Mouse (Mus musculus) hindbrain, embryonic 10.5 days (tissue): ENCODE results near the gene Farp1. TPM values are rescaled to one million over a fixed set of nuclear protein-coding genes. Genes with fewer than 3 reads are reported as not detected.

ENCODE experiments used
- DNase-seq: peaks from one replicate; pipeline ENCODE4 v3.0.0-alpha.2; 2017; ENCODE audit warnings: low spot score
- H3K27ac ChIP-seq: fragments of 300-500 bp; sonication (generic); 2 replicates; pipeline ENCODE4 v1.5.1; 2016; ENCODE audit warnings: mild to moderate bottlenecking, moderate library complexity
- H3K27me3 ChIP-seq: fragments of 300-500 bp; sonication (generic); 2 replicates; pipeline ENCODE4 v1.6.1; 2016; ENCODE audit warnings: mild to moderate bottlenecking; ENCODE audit not compliant: poor library complexity, insufficient read depth, severe bottlenecking
- H3K36me3 ChIP-seq: fragments of 300-500 bp; sonication (generic); 2 replicates; pipeline ENCODE4 v1.6.1; 2016; ENCODE audit warnings: mild to moderate bottlenecking, moderate library complexity
- H3K4me1 ChIP-seq: fragments of 300-500 bp; sonication (generic); replicated peaks from 2 replicates; pipeline ENCODE4 v1.6.1; 2016; ENCODE audit warnings: mild to moderate bottlenecking
- H3K4me3 ChIP-seq: fragments of 300-500 bp; sonication (generic); 2 replicates; pipeline ENCODE4 v1.5.1; 2016; ENCODE audit warnings: mild to moderate bottlenecking, moderate library complexity
- H3K9me3 ChIP-seq: fragments of 300-500 bp; sonication (generic); 2 replicates; pipeline ENCODE4 v1.6.1; 2016; ENCODE audit warnings: mild to moderate bottlenecking, moderate library complexity
- WGBS: fragments of 180-500 bp; shearing (Covaris S2); methylation state at CpG from one replicate; pipeline ENCODE4 v1.1.7; 2016; 5-methylcytosine and 5-hydroxymethylcytosine counted together
- polyA plus RNA-seq: library from polyadenylated mRNA; unstranded; fragments of >200 nt; fragmentation: Nextera tagmentation; extraction: Ambion mirVana; gene quantifications from 2 replicates; pipeline ENCODE4 v1.2.1, GENCODE M21; 2016

Farp1 gene
- polyA plus RNA-seq, 1 experiment from 2014 or later: 25.2 TPM

DNA sequence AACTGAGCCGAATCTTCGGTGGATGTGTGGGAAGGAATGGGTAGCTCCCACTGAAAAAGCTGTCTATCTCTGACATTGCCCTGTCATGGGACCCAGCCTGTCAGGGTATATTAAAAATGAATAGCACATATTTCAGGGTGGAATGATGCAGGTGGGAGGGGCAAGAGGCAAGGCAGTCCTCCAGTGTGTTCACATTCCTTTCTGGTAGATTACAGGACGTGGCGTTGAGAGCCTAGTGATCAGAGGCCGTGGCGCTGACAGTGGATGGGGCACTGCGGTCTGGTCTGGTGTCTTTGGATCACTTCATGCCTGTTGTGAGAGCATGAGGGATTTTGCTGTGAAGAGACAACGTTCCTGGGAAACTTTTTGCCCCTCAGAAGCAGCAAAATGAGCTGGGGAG is 64.1 kb downstream of the Farp1 start:
- H3K4me1 ChIP-seq: peaks cover 31% of the 10 kb centered on the region
- WGBS: 81% methylated on average over 8 of the region's 8 CpGs

DNA sequence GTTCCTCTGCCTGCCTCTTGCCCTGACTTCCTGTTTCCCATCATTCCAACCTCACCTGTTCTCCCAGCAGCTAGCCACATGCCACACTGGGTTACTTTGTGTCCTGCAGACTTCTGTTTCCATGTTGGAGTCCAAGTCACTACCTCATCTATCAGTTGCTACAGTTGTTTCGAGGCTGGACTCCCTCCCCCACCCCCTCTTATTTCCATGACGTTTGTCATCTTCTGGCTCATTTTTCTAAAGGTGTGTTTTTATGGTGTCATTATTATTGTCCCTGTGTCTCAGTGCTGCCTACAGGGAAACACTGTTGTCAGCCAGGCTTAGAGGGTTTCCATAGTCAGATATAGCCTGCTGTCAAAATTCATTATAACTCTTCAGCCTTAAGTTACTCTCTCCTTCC is 64.9 kb downstream of the Farp1 start:
- H3K27ac ChIP-seq: no peak overlapping the region
- no peak for DNase-seq
- WGBS: 78% methylated on average over 2 of the region's 2 CpGs
- peaks cover 13% of the 10 kb centered on the region for H3K36me3 ChIP-seq
- no peaks in the 10 kb centered on the region for H3K27me3 ChIP-seq
- no peaks in the 10 kb centered on the region for H3K9me3 ChIP-seq
- H3K4me1 ChIP-seq: peaks cover 36% of the 10 kb centered on the region
- H3K4me3 ChIP-seq: no peak overlapping the region

More for the DNA sequence above, 64.1 kb downstream of the Farp1 start:
- H3K27ac ChIP-seq: no peak overlapping the region
- H3K36me3 ChIP-seq: peaks cover 13% of the 10 kb centered on the region
- no peak overlapping the region for H3K4me3 ChIP-seq
- DNase-seq: no peak
- no peaks in the 10 kb centered on the region for H3K27me3 ChIP-seq
- H3K9me3 ChIP-seq: no peaks in the 10 kb centered on the region

GRCm38 (mm10) chr14:121100829-121101228 is 65.8 kb downstream of the Farp1 start:
- Histone ChIP-seq H3K9me3 (no peaks in the 10 kb centered on the region), H3K4me3 (no peak overlapping the region), H3K36me3 (peaks cover 13% of the 10 kb centered on the region), H3K27ac (no peak overlapping the region), H3K27me3 (no peaks in the 10 kb centered on the region), H3K4me1 (peaks cover 45% of the 10 kb centered on the region)
- DNase-seq: no peak
- 55% methylated on average over 2 of the region's 2 CpGs for WGBS

GRCm38 (mm10) chr14:121101531-121101930 is 66.5 kb downstream of the Farp1 start:
- Histone ChIP-seq H3K27me3 (no peaks in the 10 kb centered on the region), H3K36me3 (peaks cover 13% of the 10 kb centered on the region), H3K4me1 (peaks cover 52% of the 10 kb centered on the region), H3K4me3 (no peak overlapping the region), H3K27ac (no peak overlapping the region), H3K9me3 (no peaks in the 10 kb centered on the region)
- no peak for DNase-seq
- 85% methylated on average over 5 of the region's 5 CpGs for WGBS

DNA sequence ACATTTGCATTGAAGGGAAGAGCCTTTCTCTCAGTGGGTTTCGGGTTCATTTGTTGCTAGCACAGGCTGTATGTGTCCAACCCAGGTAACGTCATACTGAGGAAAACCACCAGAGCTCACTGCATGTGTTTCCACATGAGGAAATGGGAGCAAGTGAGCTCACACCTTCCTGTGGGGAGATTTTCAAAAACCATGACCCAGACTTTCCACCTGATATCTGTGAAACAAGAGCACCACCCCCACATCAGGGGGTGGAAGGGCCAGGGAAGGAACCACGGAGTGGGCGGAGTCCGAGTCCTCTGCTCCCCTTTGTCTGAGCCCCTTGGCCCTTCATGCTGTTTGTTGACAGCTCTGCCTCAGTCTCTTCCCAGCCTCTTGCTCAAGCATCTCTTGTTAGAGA is 67.6 kb downstream of the Farp1 start:
- H3K27ac ChIP-seq: no peak overlapping the region
- peaks cover 54% of the 10 kb centered on the region for H3K4me1 ChIP-seq
- no peaks in the 10 kb centered on the region for H3K27me3 ChIP-seq
- WGBS: 74% methylated on average over 5 of the region's 5 CpGs
- H3K36me3 ChIP-seq: peaks cover 13% of the 10 kb centered on the region
- no peaks in the 10 kb centered on the region for H3K9me3 ChIP-seq
- DNase-seq: no peak
- no peak overlapping the region for H3K4me3 ChIP-seq

DNA sequence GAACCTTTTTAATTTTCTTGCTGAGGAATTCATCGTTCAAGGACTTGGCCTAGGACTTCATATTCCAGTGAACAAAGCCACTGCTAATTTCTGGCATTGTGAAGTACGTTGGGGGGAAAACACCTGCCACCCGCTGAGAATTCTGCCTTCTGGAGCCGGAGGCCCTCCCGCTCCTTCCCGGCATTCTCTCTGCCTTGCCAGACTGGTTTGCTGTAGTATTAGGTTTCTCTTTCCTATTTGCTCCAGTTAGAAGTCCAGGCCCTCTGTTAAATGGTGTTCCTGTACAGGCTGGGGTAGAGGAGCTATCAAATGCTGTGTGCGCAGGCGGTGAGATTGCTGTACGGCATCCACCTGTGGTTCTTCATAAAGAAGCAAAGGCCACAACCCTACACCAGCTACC is 68.5 kb downstream of the Farp1 start:
- peaks cover 60% of the 10 kb centered on the region for H3K4me1 ChIP-seq
- H3K27ac ChIP-seq: no peak overlapping the region
- H3K9me3 ChIP-seq: no peaks in the 10 kb centered on the region
- 64% methylated on average over 9 of the region's 9 CpGs for WGBS
- DNase-seq: no peak
- H3K27me3 ChIP-seq: no peaks in the 10 kb centered on the region
- H3K4me3 ChIP-seq: no peak overlapping the region
- peaks cover 13% of the 10 kb centered on the region for H3K36me3 ChIP-seq

DNA sequence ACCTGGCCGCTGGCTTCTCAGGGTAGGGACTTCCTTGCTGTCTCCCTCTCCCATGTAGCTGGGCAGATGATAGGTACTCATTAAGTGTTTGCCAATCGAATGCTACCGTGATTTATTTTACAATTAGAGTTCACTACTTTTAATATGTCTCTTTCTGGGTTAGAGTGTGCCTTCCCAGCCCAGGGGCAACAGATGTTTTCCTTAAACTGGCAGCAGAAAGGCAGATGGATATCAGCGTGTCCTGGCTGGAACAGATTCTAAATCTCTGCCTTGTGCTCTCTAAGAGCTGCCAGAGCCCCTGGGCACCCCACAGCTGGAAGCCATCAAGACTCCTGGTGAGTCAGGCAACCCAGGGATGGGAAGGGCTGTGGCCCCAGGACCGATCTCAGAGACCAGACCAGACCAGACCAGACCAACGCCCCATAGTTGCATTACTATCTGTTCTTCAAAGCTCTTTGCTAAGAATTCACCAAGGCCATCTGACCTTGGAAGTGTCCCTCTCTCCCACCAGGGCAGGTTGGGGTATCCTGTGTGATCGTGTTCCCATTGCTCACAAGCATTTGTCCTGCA is 69.8 kb downstream of the Farp1 start:
- DNase-seq: no peak
- H3K4me3 ChIP-seq: no peak overlapping the region
- H3K4me1 ChIP-seq: peaks cover 74% of the 10 kb centered on the region

GRCm38 (mm10) chr14:121106906-121107305 is 71.9 kb downstream of the Farp1 start:
- 51% methylated on average over 4 of the region's 4 CpGs for WGBS
- H3K27ac ChIP-seq: peak overlapping the region; percentile 46; the same call in 1 of the 2 replicates
- H3K36me3 ChIP-seq: peaks cover 11% of the 10 kb centered on the region
- peaks cover 69% of the 10 kb centered on the region for H3K4me1 ChIP-seq
- H3K27me3 ChIP-seq: no peaks in the 10 kb centered on the region
- H3K9me3 ChIP-seq: no peaks in the 10 kb centered on the region
- DNase-seq: no peak
- H3K4me3 ChIP-seq: no peak overlapping the region

More for the DNA sequence above, 69.8 kb downstream of the Farp1 start:
- Histone ChIP-seq H3K9me3 (no peaks in the 10 kb centered on the region), H3K36me3 (peaks cover 13% of the 10 kb centered on the region), H3K27me3 (no peaks in the 10 kb centered on the region), H3K27ac (peak overlapping the region; percentile 31)
- WGBS: 73% methylated on average over 7 of the region's 7 CpGs

GRCm38 (mm10) chr14:121107707-121108285 is 72.8 kb downstream of the Farp1 start:
- WGBS: 79% methylated on average over 10 of the region's 10 CpGs
- Histone ChIP-seq H3K4me1 (peaks cover 73% of the 10 kb centered on the region), H3K36me3 (peaks cover 11% of the 10 kb centered on the region), H3K27ac (peak overlapping the region; percentile 53), H3K27me3 (no peaks in the 10 kb centered on the region), H3K4me3 (no peak overlapping the region), H3K9me3 (no peaks in the 10 kb centered on the region)
- no peak for DNase-seq

GRCm38 (mm10) chr14:121108439-121109115 is 73.6 kb downstream of the Farp1 start:
- Histone ChIP-seq H3K27me3 (no peaks in the 10 kb centered on the region), H3K9me3 (no peaks in the 10 kb centered on the region), H3K4me3 (no peak overlapping the region), H3K27ac (peak overlapping the region; percentile 83), H3K4me1 (peaks cover 68% of the 10 kb centered on the region), H3K36me3 (0 out of 2 replicates have a peak, but pooled peaks cover 7% of the 10 kb centered on the region)
- DNase-seq: peak; percentile 30
- WGBS: 21% methylated on average over 8 of the region's 8 CpGs

- H3K36me3 ChIP-seq: 0 out of 2 replicates have a peak, but pooled peaks cover 7% of the 10 kb centered on the region
- H3K4me3 ChIP-seq: no peak overlapping the region
- no peaks in the 10 kb centered on the region for H3K9me3 ChIP-seq
- H3K4me1 ChIP-seq: peaks cover 72% of the 10 kb centered on the region
- H3K27ac ChIP-seq: peak overlapping the region; percentile 83
- peak; percentile 37 for DNase-seq
- WGBS: 11% methylated on average over 9 of the region's 9 CpGs
- no peaks in the 10 kb centered on the region for H3K27me3 ChIP-seq
Measured at GRCm38 (mm10) chr14:121109116-121109504, 74.1 kb downstream of the Farp1 start.

GRCm38 (mm10) chr14:121110492-121111267 is 75.7 kb downstream of the Farp1 start:
- H3K4me1 ChIP-seq: peaks cover 61% of the 10 kb centered on the region
- H3K36me3 ChIP-seq: peaks cover 13% of the 10 kb centered on the region
- H3K4me3 ChIP-seq: no peak overlapping the region
- WGBS: 94% methylated on average over 13 of the region's 13 CpGs
- DNase-seq: no peak
- H3K27ac ChIP-seq: no peak overlapping the region
- H3K9me3 ChIP-seq: no peaks in the 10 kb centered on the region
- no peaks in the 10 kb centered on the region for H3K27me3 ChIP-seq
